Mouse (Mus musculus): ENCODE results near the gene Wfikkn1. TPM values are rescaled to one million over a fixed set of nuclear protein-coding genes. Genes with fewer than 3 reads are reported as not detected.

The Wfikkn1 gene
- polyA plus RNA-seq, 1 experiment from 2014 or later, result 0.68 TPM

GRCm38 (mm10) chr17:25869498-25869897 is 11.2 kb downstream of the Wfikkn1 start:
- H3K27ac ChIP-seq (replicated peaks; ENCODE audit: low read depth, low read length), result no peak overlapping the region
- DNase-seq (ENCODE audit: low spot score) (no peak), ATAC-seq (ENCODE audit: insufficient number of reproducible peaks, low FRiP score, low TSS enrichment, low read depth) (no peak)
- H3K27me3 ChIP-seq (ENCODE audit: control insufficient read depth, insufficient read depth, low read length), result no peaks in the 10 kb centered on the region
- no peak overlapping the region for H3K4me3 ChIP-seq (ENCODE audit: low read depth, low read length)
- no peaks in the 10 kb centered on the region for H3K9me3 ChIP-seq (ENCODE audit: control insufficient read depth, low read length)
- no peaks in the 10 kb centered on the region for H3K36me3 ChIP-seq (ENCODE audit: control insufficient read depth, insufficient read depth, low read length)
- H3K4me1 ChIP-seq (ENCODE audit: control insufficient read depth, insufficient read depth, low read length), result peaks cover 6% of the 10 kb centered on the region
- no peak overlapping the region for H3K4me2 ChIP-seq (ENCODE audit: low read depth, severe bottlenecking)
- no peak overlapping the region for H3K9ac ChIP-seq (ENCODE audit: low read length)
- WGBS, result 89% methylated on average over 8 of the region's 8 CpGs

DNA sequence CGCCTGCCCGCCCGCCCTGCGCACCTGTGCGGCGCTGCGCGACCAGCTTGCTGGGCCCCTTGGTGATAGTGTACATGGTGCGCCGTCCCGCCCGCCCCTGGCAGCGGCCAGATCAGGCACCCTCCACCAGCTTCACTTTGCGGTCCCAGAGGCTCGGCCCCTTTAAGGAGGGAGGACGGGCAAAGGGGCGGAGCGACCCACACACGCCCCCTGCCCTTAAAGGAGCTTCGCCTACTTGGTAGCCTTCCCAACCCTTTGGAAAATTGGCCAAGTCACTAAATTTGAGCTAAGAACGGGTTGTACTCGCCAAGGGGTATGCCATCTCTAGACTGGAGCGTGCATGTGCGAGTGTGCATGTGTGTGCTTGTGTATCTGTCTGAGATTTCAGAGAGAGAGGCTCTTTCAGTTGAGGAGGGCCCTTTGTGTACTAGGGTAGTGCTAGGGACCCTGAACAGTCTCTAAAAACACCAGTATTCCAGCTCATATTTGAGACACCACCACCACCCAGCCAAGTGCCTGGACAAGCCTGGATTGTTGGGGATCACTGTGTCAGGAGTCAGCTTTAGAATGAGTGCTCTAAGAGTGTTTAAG is 12.0 kb downstream of the Wfikkn1 start, which contains the start of gene Mcrip2:
Gene Mcrip2, minus strand, starts transcription at position 164 of the 591 bp plus-strand sequence.
- peak within 1 kb of the TSS; percentile 60 for H3K9ac ChIP-seq (ENCODE audit: low read length)
- H3K4me3 ChIP-seq (ENCODE audit: low read depth, low read length), result peak within 1 kb of the TSS; percentile 82
- no peaks in the 10 kb centered on the region for H3K36me3 ChIP-seq (ENCODE audit: control insufficient read depth, insufficient read depth, low read length)
- peak; percentile 81 for DNase-seq (ENCODE audit: low spot score)
- peak within 1 kb of the TSS; percentile 98 for H3K4me2 ChIP-seq (ENCODE audit: low read depth, severe bottlenecking)
- H3K27ac ChIP-seq (replicated peaks; ENCODE audit: low read depth, low read length), result peak within 1 kb of the TSS; percentile 65
- H3K27me3 ChIP-seq (ENCODE audit: control insufficient read depth, insufficient read depth, low read length), result no peaks in the 10 kb centered on the region
- no peaks in the 10 kb centered on the region for H3K9me3 ChIP-seq (ENCODE audit: control insufficient read depth, low read length)
- peaks cover 6% of the 10 kb centered on the region for H3K4me1 ChIP-seq (ENCODE audit: control insufficient read depth, insufficient read depth, low read length)
- peak; percentile 81 for ATAC-seq (ENCODE audit: insufficient number of reproducible peaks, low FRiP score, low TSS enrichment, low read depth)
- under 1% methylated on average over 24 of the region's 24 CpGs for WGBS

GRCm38 (mm10) chr17:25867836-25868600 is 12.6 kb downstream of the Wfikkn1 start:
- WGBS, result 2% methylated on average over 42 of the region's 42 CpGs
- Histone ChIP-seq H3K27me3 (ENCODE audit: control insufficient read depth, insufficient read depth, low read length) (no peaks in the 10 kb centered on the region), H3K27ac (replicated peaks; ENCODE audit: low read depth, low read length) (no peak overlapping the region), H3K9me3 (ENCODE audit: control insufficient read depth, low read length) (no peaks in the 10 kb centered on the region), H3K4me3 (ENCODE audit: low read depth, low read length) (peak overlapping the region; percentile 82), H3K36me3 (ENCODE audit: control insufficient read depth, insufficient read depth, low read length) (no peaks in the 10 kb centered on the region), H3K9ac (ENCODE audit: low read length) (peak overlapping the region; percentile 60), H3K4me1 (ENCODE audit: control insufficient read depth, insufficient read depth, low read length) (peaks cover 6% of the 10 kb centered on the region), H3K4me2 (ENCODE audit: low read depth, severe bottlenecking) (peak overlapping the region; percentile 98)
- ATAC-seq (ENCODE audit: insufficient number of reproducible peaks, low FRiP score, low TSS enrichment, low read depth), result peak; percentile 45; the same call in 1 of the 2 replicates
- no peak for DNase-seq (ENCODE audit: low spot score)

GRCm38 (mm10) chr17:25867509-25867835 is 13.2 kb downstream of the Wfikkn1 start:
- Histone ChIP-seq H3K4me3 (ENCODE audit: low read depth, low read length) (peak overlapping the region; percentile 82), H3K4me1 (ENCODE audit: control insufficient read depth, insufficient read depth, low read length) (peaks cover 6% of the 10 kb centered on the region), H3K27ac (replicated peaks; ENCODE audit: low read depth, low read length) (no peak overlapping the region), H3K9me3 (ENCODE audit: control insufficient read depth, low read length) (no peaks in the 10 kb centered on the region), H3K4me2 (ENCODE audit: low read depth, severe bottlenecking) (peak overlapping the region; percentile 98), H3K9ac (ENCODE audit: low read length) (no peak overlapping the region), H3K36me3 (ENCODE audit: control insufficient read depth, insufficient read depth, low read length) (no peaks in the 10 kb centered on the region), H3K27me3 (ENCODE audit: control insufficient read depth, insufficient read depth, low read length) (no peaks in the 10 kb centered on the region)
- ATAC-seq (ENCODE audit: insufficient number of reproducible peaks, low FRiP score, low TSS enrichment, low read depth), result no peak
- WGBS, result 12% methylated on average over 7 of the region's 7 CpGs
- DNase-seq (ENCODE audit: low spot score), result no peak

DNA sequence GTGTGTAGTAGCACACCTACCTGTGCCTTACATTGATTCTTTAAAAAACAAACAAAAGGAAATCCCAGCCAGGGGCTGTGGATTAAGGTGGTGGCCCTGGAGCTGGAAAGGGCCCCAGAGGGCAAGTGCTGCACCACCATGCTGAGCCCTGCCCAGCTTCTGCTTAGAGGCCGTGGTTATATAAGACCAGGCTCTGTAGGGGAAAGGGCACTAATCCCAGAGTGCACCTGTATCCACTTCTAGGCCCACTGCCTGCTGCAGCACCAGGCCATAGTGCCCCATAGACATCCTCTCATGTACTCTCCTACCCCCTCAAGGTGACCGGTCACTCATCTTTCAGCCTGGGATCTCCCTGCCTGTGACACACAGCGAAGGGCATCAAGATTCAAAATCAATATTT is 14.5 kb downstream of the Wfikkn1 start:
- no peak overlapping the region for H3K4me3 ChIP-seq (ENCODE audit: low read depth, low read length)
- ATAC-seq (ENCODE audit: insufficient number of reproducible peaks, low FRiP score, low TSS enrichment, low read depth) (no peak), DNase-seq (ENCODE audit: low spot score) (no peak)
- H3K27me3 ChIP-seq (ENCODE audit: control insufficient read depth, insufficient read depth, low read length), result no peaks in the 10 kb centered on the region
- no peak overlapping the region for H3K9ac ChIP-seq (ENCODE audit: low read length)
- H3K27ac ChIP-seq (replicated peaks; ENCODE audit: low read depth, low read length), result no peak overlapping the region
- no peaks in the 10 kb centered on the region for H3K9me3 ChIP-seq (ENCODE audit: control insufficient read depth, low read length)
- H3K4me2 ChIP-seq (ENCODE audit: low read depth, severe bottlenecking), result no peak overlapping the region
- H3K4me1 ChIP-seq (ENCODE audit: control insufficient read depth, insufficient read depth, low read length), result peaks cover 9% of the 10 kb centered on the region
- WGBS, result 93% methylated on average over 3 of the region's 3 CpGs
- no peaks in the 10 kb centered on the region for H3K36me3 ChIP-seq (ENCODE audit: control insufficient read depth, insufficient read depth, low read length)

DNA sequence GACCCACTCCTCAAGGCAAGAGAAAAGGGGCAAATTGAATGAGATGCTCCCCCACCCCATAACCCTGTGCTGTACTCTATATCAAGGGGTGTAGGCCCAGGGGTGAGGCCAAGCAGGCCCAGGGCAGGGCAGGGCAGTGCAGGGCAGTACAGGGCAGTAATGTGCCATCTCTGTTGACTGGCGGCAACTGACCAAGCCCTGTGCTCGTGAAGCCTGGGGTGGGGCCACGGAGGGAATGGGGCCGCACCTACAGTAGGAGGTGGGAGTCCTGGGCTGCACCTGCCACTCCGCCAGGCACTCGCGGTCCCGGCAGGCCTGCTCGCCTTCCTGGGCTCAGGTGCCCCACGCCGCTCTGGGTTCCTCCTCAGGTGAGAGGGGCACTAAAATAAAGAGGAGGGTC is 15.4 kb downstream of the Wfikkn1 start:
- no peaks in the 10 kb centered on the region for H3K36me3 ChIP-seq (ENCODE audit: control insufficient read depth, insufficient read depth, low read length)
- no peaks in the 10 kb centered on the region for H3K9me3 ChIP-seq (ENCODE audit: control insufficient read depth, low read length)
- no peak overlapping the region for H3K27ac ChIP-seq (replicated peaks; ENCODE audit: low read depth, low read length)
- no peaks in the 10 kb centered on the region for H3K27me3 ChIP-seq (ENCODE audit: control insufficient read depth, insufficient read depth, low read length)
- ATAC-seq (ENCODE audit: insufficient number of reproducible peaks, low FRiP score, low TSS enrichment, low read depth) (no peak), DNase-seq (ENCODE audit: low spot score) (no peak)
- no peak overlapping the region for H3K9ac ChIP-seq (ENCODE audit: low read length)
- H3K4me3 ChIP-seq (ENCODE audit: low read depth, low read length), result no peak overlapping the region
- peaks cover 16% of the 10 kb centered on the region for H3K4me1 ChIP-seq (ENCODE audit: control insufficient read depth, insufficient read depth, low read length)
- H3K4me2 ChIP-seq (ENCODE audit: low read depth, severe bottlenecking), result no peak overlapping the region
- 90% methylated on average over 11 of the region's 11 CpGs for WGBS

DNA sequence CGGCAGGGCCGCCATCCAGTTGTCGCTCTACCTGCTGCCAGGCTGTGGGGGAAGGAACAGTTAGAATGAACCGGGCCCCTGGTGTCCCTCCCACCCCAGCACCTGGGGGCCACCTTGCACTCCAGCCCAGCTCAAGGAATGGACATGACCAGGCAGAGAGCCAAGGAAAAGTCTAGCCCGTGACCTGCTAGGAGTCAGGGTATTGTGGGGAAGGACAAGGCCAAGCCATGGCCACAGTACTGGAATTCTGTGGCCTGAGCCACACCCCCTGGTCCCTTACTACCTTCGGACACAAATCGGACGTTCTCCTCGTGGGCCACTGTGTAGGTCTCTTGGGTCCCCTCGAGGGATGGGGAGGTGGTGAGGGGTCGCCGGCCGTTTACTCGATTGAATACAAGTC is 16.3 kb downstream of the Wfikkn1 start:
- ATAC-seq (ENCODE audit: insufficient number of reproducible peaks, low FRiP score, low TSS enrichment, low read depth) (no peak), DNase-seq (ENCODE audit: low spot score) (no peak)
- Histone ChIP-seq H3K36me3 (ENCODE audit: control insufficient read depth, insufficient read depth, low read length) (no peaks in the 10 kb centered on the region), H3K27me3 (ENCODE audit: control insufficient read depth, insufficient read depth, low read length) (no peaks in the 10 kb centered on the region), H3K4me1 (ENCODE audit: control insufficient read depth, insufficient read depth, low read length) (peaks cover 16% of the 10 kb centered on the region), H3K4me2 (ENCODE audit: low read depth, severe bottlenecking) (no peak overlapping the region), H3K9me3 (ENCODE audit: control insufficient read depth, low read length) (no peaks in the 10 kb centered on the region), H3K4me3 (ENCODE audit: low read depth, low read length) (no peak overlapping the region), H3K27ac (replicated peaks; ENCODE audit: low read depth, low read length) (no peak overlapping the region), H3K9ac (ENCODE audit: low read length) (no peak overlapping the region)
- WGBS, result 91% methylated on average over 14 of the region's 14 CpGs

GRCm38 (mm10) chr17:25863681-25864080 is 17.0 kb downstream of the Wfikkn1 start:
- no peaks in the 10 kb centered on the region for H3K9me3 ChIP-seq (ENCODE audit: control insufficient read depth, low read length)
- DNase-seq (ENCODE audit: low spot score), result no peak
- H3K4me1 ChIP-seq (ENCODE audit: control insufficient read depth, insufficient read depth, low read length), result peaks cover 16% of the 10 kb centered on the region
- no peaks in the 10 kb centered on the region; the same call in 1 of the 2 replicates for H3K36me3 ChIP-seq (ENCODE audit: control insufficient read depth, insufficient read depth, low read length)
- ATAC-seq (ENCODE audit: insufficient number of reproducible peaks, low FRiP score, low TSS enrichment, low read depth), result no peak
- 92% methylated on average over 6 of the region's 6 CpGs for WGBS
- no peak overlapping the region for H3K4me2 ChIP-seq (ENCODE audit: low read depth, severe bottlenecking)
- H3K27ac ChIP-seq (replicated peaks; ENCODE audit: low read depth, low read length), result no peak overlapping the region
- no peak overlapping the region for H3K4me3 ChIP-seq (ENCODE audit: low read depth, low read length)
- H3K27me3 ChIP-seq (ENCODE audit: control insufficient read depth, insufficient read depth, low read length), result no peaks in the 10 kb centered on the region
- no peak overlapping the region for H3K9ac ChIP-seq (ENCODE audit: low read length)
